Mouse (Mus musculus) heart, adult 2 months (tissue): ENCODE results near the gene Gm45837. TPM values are rescaled to one million over a fixed set of nuclear protein-coding genes. Genes with fewer than 3 reads are reported as not detected.

Source experiments
- DNase-seq, 2 experiments: peaks; one replicate each; pipeline ENCODE4 v3.0.0; 2021
- H3K27ac ChIP-seq: fragments of 200-600 bp; 2 replicates; pipeline ENCODE4 v1.8.1; 2022
- H3K27me3 ChIP-seq: fragments of 200-500 bp; 2 replicates; pipeline ENCODE4 v1.6.1; 2012; ENCODE audit warnings: mild to moderate bottlenecking, low read length, inconsistent platforms, mixed read lengths; ENCODE audit not compliant: control insufficient read depth, insufficient read depth
- H3K36me3 ChIP-seq: fragments of 200-500 bp; 2 replicates; pipeline ENCODE4 v1.6.1; 2012; ENCODE audit warnings: low read length, inconsistent platforms; ENCODE audit not compliant: control insufficient read depth, insufficient read depth
- H3K4me1 ChIP-seq: fragments of 200-500 bp; 2 replicates; pipeline ENCODE4 v1.6.1; 2011; ENCODE audit warnings: low read length; ENCODE audit not compliant: control insufficient read depth, insufficient read depth
- H3K4me3 ChIP-seq: fragments of 200-600 bp; 2 replicates; pipeline ENCODE4 v1.8.1; 2022
- H3K79me2 ChIP-seq: fragments of 200-500 bp; replicated peaks from 2 replicates; pipeline ENCODE4 v1.6.1; 2012; ENCODE audit warnings: mild to moderate bottlenecking, inconsistent platforms, low read length, moderate library complexity, mixed read lengths; ENCODE audit not compliant: control insufficient read depth, insufficient read depth
- H3K9ac ChIP-seq: fragments of 200-500 bp; 2 replicates; pipeline ENCODE4 v1.6.1; 2012; ENCODE audit warnings: low read depth, mild to moderate bottlenecking, control low read depth, inconsistent platforms, low read length, mixed read lengths
- CTCF ChIP-seq: fragments of 200-600 bp; IDR thresholded peaks from 2 replicates; pipeline ENCODE4 v1.8.1; 2022; ENCODE audit warnings: antibody characterized with exemption, mild to moderate bottlenecking, moderate library complexity
- EP300 ChIP-seq: fragments of 200-500 bp; IDR thresholded peaks from 2 replicates; pipeline ENCODE4 v1.6.1; 2011; ENCODE audit warnings: low read depth, low read length, control low read depth; ENCODE audit not compliant: insufficient read depth
- POLR2A ChIP-seq: fragments of 200-500 bp; IDR thresholded peaks from 2 replicates; pipeline ENCODE4 v1.6.1; 2011; ENCODE audit warnings: mild to moderate bottlenecking, low read depth, low read length, control low read depth; ENCODE audit not compliant: insufficient read depth
- whole genome bisulfite sequencing: fragments of 180-500 bp; shearing (Covaris S2); methylation state at CpG from one replicate; pipeline ENCODE4 v1.1.7; 2018; 5-methylcytosine and 5-hydroxymethylcytosine counted together
- intact Hi-C: fragments of 180-260 bp; cut with DNase I; formaldehyde crosslinking; loops from one replicate; pipeline ENCODE4 v1.15.1; 2025
- polyA plus RNA-seq: library from polyadenylated mRNA; depleted of rRNA; stranded (reverse); fragments of >200 nt; gene quantifications from 2 replicates; pipeline ENCODE4 v1.2.3, GENCODE M21; 2012
- total RNA-seq, 2 experiments: library from RNA; stranded (reverse); gene quantifications; 2 replicates each; pipeline ENCODE4 v1.2.3; 2021

Gene Gm45837
- total and polyA plus RNA-seq, 3 experiments = not detected

DNA sequence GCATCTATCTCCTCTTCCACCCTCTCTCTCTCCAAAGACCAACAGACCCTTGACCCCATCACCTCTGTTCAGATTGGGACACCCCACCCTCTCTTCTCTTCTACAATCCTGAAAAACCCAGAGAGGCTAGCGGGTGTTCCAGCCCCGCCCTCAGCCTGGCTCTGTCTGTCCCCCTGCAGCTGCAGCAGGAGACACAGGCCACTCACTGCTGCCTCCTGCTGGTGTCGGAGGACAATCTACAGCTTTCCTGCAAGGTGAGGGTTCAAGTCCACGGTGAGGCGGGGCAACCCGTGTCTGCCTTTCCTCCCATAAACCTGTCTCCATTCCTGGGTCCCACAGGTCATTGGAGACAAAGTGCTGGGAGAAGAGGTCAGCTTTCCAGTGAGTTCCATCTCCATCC, 91.0 kb downstream of the Gm45837 start:
- intact Hi-C loops = loop anchor here (2.0 kb wide), 2 partner anchors 17 to 27 kb away; no protein-coding TSS in a partner anchor
- Histone ChIP-seq H3K36me3 (no peaks in the 10 kb centered on the region), H3K27ac (no peak overlapping the region), H3K4me1 (peaks cover 13% of the 10 kb centered on the region), H3K79me2 (no peaks in the 10 kb centered on the region), H3K4me3 (no peak overlapping the region), H3K27me3 (no peaks in the 10 kb centered on the region), H3K9ac (no peak overlapping the region)
- WGBS = 69% methylated on average over 6 of the region's 6 CpGs
- TF ChIP-seq EP300 = no peak
- peak; percentile 73 for TF ChIP-seq CTCF
- TF ChIP-seq POLR2A = no peak
- peak in 1 of 2 experiments; percentile 33 for DNase-seq

DNA sequence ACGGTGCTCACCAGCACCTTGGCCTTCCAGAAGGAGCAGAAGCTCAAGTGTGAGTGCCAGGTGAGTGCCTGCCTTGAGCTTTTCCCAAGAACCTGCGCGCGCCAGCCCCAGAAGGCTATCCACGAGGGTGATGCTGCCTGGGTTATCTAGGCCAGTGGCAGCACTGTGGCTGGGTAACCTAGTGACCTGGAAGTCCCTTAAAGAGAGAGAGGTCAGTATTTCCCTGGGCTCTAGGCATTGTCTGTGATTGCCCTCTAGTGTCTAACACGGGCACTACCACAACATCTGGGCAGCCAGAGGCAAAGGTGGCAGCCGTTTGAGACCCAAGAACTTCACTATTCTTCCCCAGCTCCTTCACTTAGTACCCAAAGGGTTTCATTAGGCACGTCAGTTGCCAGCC, 92.7 kb downstream of the Gm45837 start:
- no peaks in the 10 kb centered on the region for H3K36me3 ChIP-seq
- H3K27ac ChIP-seq = no peak overlapping the region
- no peak for TF ChIP-seq POLR2A
- TF ChIP-seq EP300 = peak; percentile 89
- peaks cover 9% of the 10 kb centered on the region for H3K4me1 ChIP-seq
- H3K27me3 ChIP-seq = no peaks in the 10 kb centered on the region
- H3K9ac ChIP-seq = no peak overlapping the region
- WGBS = 21% methylated on average over 8 of the region's 8 CpGs
- H3K79me2 ChIP-seq = no peaks in the 10 kb centered on the region
- H3K4me3 ChIP-seq = no peak overlapping the region
- peak; percentile 73 to 76 for DNase-seq
- intact Hi-C loops = loop anchor here (1.0 to 2.0 kb wide), 2 partner anchors 19 to 53 kb away; no protein-coding TSS in a partner anchor

DNA sequence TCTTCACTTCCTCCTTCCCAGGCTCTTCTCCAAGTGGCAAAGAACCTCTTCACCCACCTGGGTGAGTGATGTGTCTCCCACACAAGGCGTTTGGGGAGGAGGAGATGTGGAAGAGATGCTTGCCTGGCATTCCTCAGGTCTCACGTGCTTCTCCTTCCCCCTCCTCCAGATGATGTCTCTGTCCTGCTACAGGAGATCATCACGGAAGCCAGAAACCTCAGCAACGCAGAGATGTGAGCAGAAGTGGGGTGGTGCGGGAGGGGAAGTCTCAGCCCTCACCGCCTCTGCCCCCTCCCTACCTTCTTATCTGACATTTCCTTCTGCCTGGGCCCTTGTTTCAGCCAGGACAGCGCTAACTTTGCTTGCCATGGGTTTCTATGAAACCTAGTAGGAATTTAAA, 93.1 kb downstream of the Gm45837 start:
- Histone ChIP-seq H3K4me3 (no peak overlapping the region), H3K36me3 (no peaks in the 10 kb centered on the region), H3K79me2 (no peaks in the 10 kb centered on the region), H3K9ac (no peak overlapping the region), H3K4me1 (peaks cover 6% of the 10 kb centered on the region), H3K27ac (no peak overlapping the region), H3K27me3 (no peaks in the 10 kb centered on the region)
- TF ChIP-seq POLR2A (no peak), CTCF (no peak), EP300 (no peak)
- intact Hi-C loops = loop anchor here (1.0 to 2.0 kb wide), 2 partner anchors 19 to 54 kb away; no protein-coding TSS in a partner anchor
- no peak for DNase-seq
- WGBS = 68% methylated on average over 7 of the region's 7 CpGs

DNA sequence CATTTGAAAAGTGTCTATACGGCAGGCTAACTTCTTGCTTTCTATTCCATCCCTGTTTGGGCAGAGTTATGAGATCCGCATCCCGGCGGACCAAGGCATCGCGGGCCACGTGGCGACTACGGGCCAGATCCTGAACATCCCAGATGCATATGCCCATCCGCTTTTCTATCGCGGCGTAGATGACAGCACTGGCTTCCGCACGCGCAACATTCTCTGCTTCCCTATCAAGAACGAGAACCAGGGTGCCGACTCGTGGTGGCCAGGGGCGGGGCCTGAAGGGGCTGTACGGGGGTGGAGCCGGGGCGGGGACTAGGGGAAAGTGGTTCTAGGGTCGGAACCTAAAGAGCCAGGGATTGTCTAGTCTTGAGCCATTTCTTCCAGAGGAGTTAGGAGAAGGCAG, 93.8 kb downstream of the Gm45837 start:
- Histone ChIP-seq H3K27ac (no peak overlapping the region), H3K27me3 (no peaks in the 10 kb centered on the region), H3K9ac (no peak overlapping the region), H3K36me3 (no peaks in the 10 kb centered on the region), H3K4me3 (no peak overlapping the region), H3K79me2 (no peaks in the 10 kb centered on the region), H3K4me1 (peaks cover 5% of the 10 kb centered on the region; the same call in 1 of the 2 replicates)
- TF ChIP-seq POLR2A (no peak), CTCF (no peak), EP300 (no peak)
- 48% methylated on average over 24 of the region's 24 CpGs for WGBS
- DNase-seq = no peak
- intact Hi-C loops = no loop called here

DNA sequence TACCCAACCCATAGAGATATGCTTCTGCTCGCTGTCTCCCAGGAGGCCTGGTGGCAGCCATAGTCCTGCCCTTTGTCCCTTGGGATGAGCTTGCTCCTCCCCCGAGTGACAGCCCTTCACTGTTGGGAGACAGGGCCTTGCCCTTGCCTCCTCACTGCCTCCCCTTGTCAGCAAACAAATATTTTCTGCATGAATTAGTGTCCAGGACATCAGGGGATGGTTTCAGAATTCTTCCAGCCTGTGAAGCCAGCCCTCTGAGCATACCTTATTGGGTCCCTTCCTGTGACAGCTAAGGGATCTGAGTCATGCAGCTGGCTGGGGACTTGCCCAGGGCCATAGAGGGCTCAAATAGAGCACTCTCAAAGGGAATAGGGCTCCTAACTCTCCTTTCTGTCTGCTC, 98.5 kb downstream of the Gm45837 start:
- Histone ChIP-seq H3K79me2 (no peaks in the 10 kb centered on the region), H3K4me1 (no peaks in the 10 kb centered on the region), H3K4me3 (no peak overlapping the region), H3K27ac (no peak overlapping the region), H3K27me3 (no peaks in the 10 kb centered on the region), H3K36me3 (no peaks in the 10 kb centered on the region), H3K9ac (no peak overlapping the region)
- no peak for TF ChIP-seq EP300
- TF ChIP-seq CTCF = no peak
- no peak for TF ChIP-seq POLR2A
- 71% methylated on average over 2 of the region's 2 CpGs for WGBS
- intact Hi-C loops = no loop called here
- DNase-seq = no peak

DNA sequence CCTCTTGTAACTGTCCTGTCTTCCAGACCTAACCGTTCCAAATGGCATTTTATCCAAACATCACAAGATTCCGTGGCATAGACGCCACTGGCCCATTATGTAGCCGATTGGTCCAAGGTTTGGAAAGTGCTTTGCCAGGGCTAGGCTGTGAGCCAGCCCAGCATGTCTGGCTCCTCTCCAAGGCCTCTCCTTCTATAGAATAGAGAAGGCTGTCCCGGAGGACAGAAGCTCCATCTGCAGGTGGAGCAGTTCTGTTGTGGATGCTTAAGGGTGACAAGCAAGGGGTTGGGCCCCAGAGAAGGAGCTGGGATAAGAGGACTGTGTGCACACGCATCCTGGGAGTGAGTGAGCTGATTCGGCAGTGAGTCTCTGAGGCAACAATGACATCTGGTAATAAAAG, 103.0 kb downstream of the Gm45837 start:
- H3K4me1 ChIP-seq = no peaks in the 10 kb centered on the region
- no peak overlapping the region for H3K4me3 ChIP-seq
- TF ChIP-seq CTCF = peak; percentile 39
- TF ChIP-seq POLR2A = no peak
- TF ChIP-seq EP300 = no peak
- intact Hi-C loops = no loop called here
- WGBS = 32% methylated on average over 7 of the region's 7 CpGs
- H3K27ac ChIP-seq = no peak overlapping the region
- DNase-seq = no peak
- no peak overlapping the region for H3K9ac ChIP-seq
- no peaks in the 10 kb centered on the region for H3K79me2 ChIP-seq
- H3K27me3 ChIP-seq = no peaks in the 10 kb centered on the region
- H3K36me3 ChIP-seq = no peaks in the 10 kb centered on the region
